Mouse (Mus musculus) small intestine, adult 2 months (tissue): ENCODE results near the gene Tma16. TPM values are rescaled to one million over a fixed set of nuclear protein-coding genes. Genes with fewer than 3 reads are reported as not detected.

Experiments
- H3K27ac ChIP-seq: fragments of 200-500 bp; 2 replicates; pipeline ENCODE4 v1.5.1; 2012; ENCODE audit warnings: low read depth, low read length, control low read depth, inconsistent platforms; ENCODE audit not compliant: insufficient read depth
- H3K27me3 ChIP-seq: fragments of 200-500 bp; 2 replicates; pipeline ENCODE4 v1.6.1; 2012; ENCODE audit warnings: mild to moderate bottlenecking, moderate library complexity, low read length, inconsistent platforms; ENCODE audit not compliant: control insufficient read depth, insufficient read depth
- H3K36me3 ChIP-seq: fragments of 200-500 bp; 2 replicates; pipeline ENCODE4 v1.6.1; 2012; ENCODE audit warnings: mild to moderate bottlenecking, low read length, control low read depth, inconsistent platforms; ENCODE audit not compliant: control insufficient read depth, insufficient read depth
- H3K4me1 ChIP-seq: fragments of 200-500 bp; 2 replicates; pipeline ENCODE4 v1.6.1; 2012; ENCODE audit warnings: low read length, inconsistent platforms, mixed read lengths; ENCODE audit not compliant: control insufficient read depth, insufficient read depth, insufficient read length
- H3K4me3 ChIP-seq: fragments of 200-500 bp; 2 replicates; pipeline ENCODE4 v1.5.1; 2012; ENCODE audit warnings: low read depth, mild to moderate bottlenecking, control low read depth, inconsistent platforms, low read length, moderate library complexity
- CTCF ChIP-seq: fragments of 200-500 bp; IDR thresholded peaks from 2 replicates; pipeline ENCODE4 v1.5.1; 2012; ENCODE audit warnings: low read depth, mild to moderate bottlenecking, control low read depth, inconsistent platforms, low read length, moderate library complexity, mixed read lengths; ENCODE audit not compliant: insufficient replicate concordance, insufficient read length; ENCODE audit errors: extremely low read depth
- POLR2A ChIP-seq: fragments of 200-500 bp; IDR thresholded peaks from 2 replicates; pipeline ENCODE4 v1.6.1; 2012; ENCODE audit warnings: low read depth, mild to moderate bottlenecking, control low read depth, inconsistent platforms, low read length, moderate library complexity
- WGBS: fragments of 180-500 bp; shearing (Covaris S2); methylation state at CpG from one replicate; pipeline ENCODE4 v1.1.7; 2018; 5-methylcytosine and 5-hydroxymethylcytosine counted together
- polyA plus RNA-seq: library from polyadenylated mRNA; depleted of rRNA; stranded (reverse); fragments of >200 nt; gene quantifications from 2 replicates; pipeline ENCODE4 v1.2.3, GENCODE M21; 2012

Tma16 gene
- polyA plus RNA-seq, 1 experiment: 0.34 TPM

GRCm38 (mm10) chr8:66444141-66444540 is 42.2 kb downstream of the Tma16 start:
- Histone ChIP-seq H3K4me3 (no peak overlapping the region), H3K27me3 (no peaks in the 10 kb centered on the region), H3K4me1 (no peaks in the 10 kb centered on the region), H3K27ac (no peak overlapping the region), H3K36me3 (no peaks in the 10 kb centered on the region)
- WGBS: 59% methylated on average over 5 of the region's 5 CpGs
- TF ChIP-seq POLR2A (no peak), CTCF (no peak)

DNA sequence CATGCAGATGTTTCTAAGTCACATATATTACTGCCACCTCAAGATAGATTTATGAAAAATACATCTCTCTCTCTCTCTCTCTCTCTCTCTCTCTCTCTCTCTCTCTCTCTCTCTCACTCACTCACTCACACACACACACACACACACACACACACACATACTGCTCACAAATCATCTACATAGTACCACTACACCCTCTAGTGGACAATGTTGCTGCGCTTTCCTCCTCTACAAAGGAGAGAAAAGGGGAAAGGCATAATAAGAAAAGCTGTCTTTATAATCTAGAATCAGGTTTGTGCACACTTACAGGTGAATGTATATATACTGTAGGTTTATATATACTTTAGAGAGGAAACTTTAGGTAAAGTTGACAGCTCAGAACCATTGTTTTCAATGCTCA is 43.6 kb downstream of the Tma16 start:
- Histone ChIP-seq H3K36me3 (no peaks in the 10 kb centered on the region), H3K4me3 (no peak overlapping the region), H3K4me1 (peaks cover 3% of the 10 kb centered on the region; the same call in 1 of the 2 replicates), H3K27ac (no peak overlapping the region), H3K27me3 (no peaks in the 10 kb centered on the region)
- TF ChIP-seq CTCF (no peak), POLR2A (no peak)
- WGBS: 41% methylated on average over 1 of the region's 1 CpGs

DNA sequence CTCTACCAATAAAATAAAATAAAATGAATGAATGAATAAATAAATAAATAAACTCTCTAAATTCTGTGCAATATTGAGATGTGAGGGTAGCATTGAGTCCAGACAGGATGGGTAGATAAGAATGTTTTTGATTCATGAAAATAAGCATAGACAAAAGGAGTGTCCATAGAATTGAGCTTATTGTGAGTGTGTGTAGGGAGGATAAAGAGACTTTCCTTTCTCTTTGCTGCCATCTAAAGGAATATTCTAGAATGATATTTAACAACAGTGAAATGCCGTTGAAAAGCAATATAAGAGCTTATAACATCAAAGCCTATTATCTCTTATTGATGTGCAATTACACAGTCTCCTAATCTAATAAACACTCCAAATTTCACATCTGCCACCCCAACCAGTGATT is 45.2 kb downstream of the Tma16 start:
- Histone ChIP-seq H3K27ac (no peak overlapping the region), H3K27me3 (no peaks in the 10 kb centered on the region), H3K36me3 (no peaks in the 10 kb centered on the region), H3K4me3 (no peak overlapping the region), H3K4me1 (peaks cover 3% of the 10 kb centered on the region; the same call in 1 of the 2 replicates)
- WGBS: 6% methylated on average over 1 of the region's 1 CpGs
- TF ChIP-seq POLR2A (no peak), CTCF (no peak)

GRCm38 (mm10) chr8:66438468-66438867 is 47.9 kb downstream of the Tma16 start:
- H3K4me3 ChIP-seq: no peak overlapping the region
- no peaks in the 10 kb centered on the region for H3K36me3 ChIP-seq
- peaks cover 3% of the 10 kb centered on the region; the same call in 1 of the 2 replicates for H3K4me1 ChIP-seq
- no peaks in the 10 kb centered on the region for H3K27me3 ChIP-seq
- WGBS: 53% methylated on average over 4 of the region's 4 CpGs
- TF ChIP-seq POLR2A (no peak), CTCF (no peak)
- peak overlapping the region; percentile 51; the same call in 1 of the 2 replicates for H3K27ac ChIP-seq

GRCm38 (mm10) chr8:66437929-66438328 is 48.4 kb downstream of the Tma16 start:
- no peak overlapping the region for H3K4me3 ChIP-seq
- H3K27ac ChIP-seq: peak overlapping the region; percentile 51; the same call in 1 of the 2 replicates
- 58% methylated on average over 3 of the region's 3 CpGs for WGBS
- H3K36me3 ChIP-seq: no peaks in the 10 kb centered on the region
- TF ChIP-seq POLR2A: no peak
- TF ChIP-seq CTCF: no peak
- H3K27me3 ChIP-seq: no peaks in the 10 kb centered on the region
- peaks cover 3% of the 10 kb centered on the region; the same call in 1 of the 2 replicates for H3K4me1 ChIP-seq

GRCm38 (mm10) chr8:66436804-66437203 is 49.5 kb downstream of the Tma16 start:
- Histone ChIP-seq H3K27ac (no peak overlapping the region; the same call in 1 of the 2 replicates), H3K4me1 (peaks cover 3% of the 10 kb centered on the region; the same call in 1 of the 2 replicates), H3K27me3 (no peaks in the 10 kb centered on the region), H3K4me3 (no peak overlapping the region), H3K36me3 (no peaks in the 10 kb centered on the region)
- TF ChIP-seq CTCF (no peak), POLR2A (no peak)
- 81% methylated on average over 1 of the region's 1 CpGs for WGBS

DNA sequence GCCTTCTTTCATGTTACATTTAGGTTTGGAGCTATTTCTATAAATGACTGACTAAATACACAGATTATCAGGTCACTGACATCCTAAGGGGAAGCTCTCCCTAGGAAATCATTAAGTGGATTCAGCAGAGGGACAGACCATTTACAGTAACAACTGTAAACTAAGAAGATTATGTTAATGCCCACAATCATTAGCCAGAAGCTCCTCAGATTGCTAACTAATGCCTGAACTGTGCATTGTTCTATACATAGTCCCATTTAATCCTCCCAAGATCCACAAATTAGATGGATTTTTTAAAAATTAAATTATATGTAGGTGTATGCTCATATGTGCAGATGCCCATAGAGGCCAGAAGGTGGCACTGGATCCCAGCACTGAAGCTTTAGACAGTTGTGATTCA is 52.8 kb downstream of the Tma16 start:
- peaks cover 3% of the 10 kb centered on the region; the same call in 1 of the 2 replicates for H3K4me1 ChIP-seq
- H3K27me3 ChIP-seq: no peaks in the 10 kb centered on the region
- H3K36me3 ChIP-seq: no peaks in the 10 kb centered on the region
- no peak overlapping the region for H3K27ac ChIP-seq
- TF ChIP-seq POLR2A (no peak), CTCF (no peak)
- no peak overlapping the region for H3K4me3 ChIP-seq
